Mouse (Mus musculus): ENCODE measurements at regions not wholly inside any gene's neighbourhood (a gene's known extent, or its start where the extent isn't known, plus 50 kb on each side); places are given as distances from the start of the nearest gene placed in this dataset.

GRCm38 (mm10) chr16:29733847-29734246, 154.7 kb downstream of the Opa1 start:
- no peak for TF ChIP-seq CTCF (conservative IDR thresholded peaks at IDR 0.05; ENCODE audit: insufficient read depth, insufficient read length, low read depth, low read length)
- no peak for TF ChIP-seq POLR2A (IDR thresholded peaks at IDR 0.05; ENCODE audit: low read depth, low read length)

Data from kidney, adult 2 months (tissue).